Mouse (Mus musculus): ENCODE measurements around the gene Ube2a. TPM values are rescaled to one million over a fixed set of nuclear protein-coding genes. Genes with fewer than 3 reads are reported as not detected.

The Ube2a gene
- polyA plus RNA-seq (2012): 21.8 and 22.6 TPM in 2 replicates

- Histone ChIP-seq H3K4me1 (ENCODE audit: control insufficient read depth) (peaks cover 14% of the 10 kb centered on the region), H3K27me3 (ENCODE audit: control insufficient read depth) (no peaks in the 10 kb centered on the region), H3K4me3 (replicated peaks) (peak within 1 kb of the TSS; percentile 90), H3K36me3 (ENCODE audit: control insufficient read depth) (peaks cover 12% of the 10 kb centered on the region), H3K9me3 (ENCODE audit: control insufficient read depth, low read length) (peaks cover 4% of the 10 kb centered on the region; the same call in 1 of the 2 replicates)
- TF ChIP-seq GATA1 (IDR thresholded peaks at IDR 0.05; ENCODE audit: low read length): no peak
- TF ChIP-seq TAL1 (IDR thresholded peaks at IDR 0.05; ENCODE audit: low read length): no peak
These were observed at the start of gene Ube2a, which contains the start of gene C330007P06Rik for GRCm38 (mm10) chrX:36873765-36874164. TSS of gene Ube2a (plus strand) at chrX:36873900. TSS of gene C330007P06Rik (minus strand) at chrX:36874111.

- TF ChIP-seq TAL1 (IDR thresholded peaks at IDR 0.05; ENCODE audit: low read length) (no peak), GATA1 (IDR thresholded peaks at IDR 0.05; ENCODE audit: low read length) (no peak)
- Histone ChIP-seq H3K4me3 (replicated peaks) (no peak overlapping the region), H3K9me3 (ENCODE audit: control insufficient read depth, low read length) (no peaks in the 10 kb centered on the region), H3K4me1 (ENCODE audit: control insufficient read depth) (no peaks in the 10 kb centered on the region), H3K36me3 (ENCODE audit: control insufficient read depth) (no peaks in the 10 kb centered on the region), H3K27me3 (ENCODE audit: control insufficient read depth) (no peaks in the 10 kb centered on the region)
These were observed 49.6 kb upstream of the Ube2a start for GRCm38 (mm10) chrX:36823932-36824711.

GRCm38 (mm10) chrX:36825032-36825431 is 48.7 kb upstream of the Ube2a start:
- Histone ChIP-seq H3K9me3 (ENCODE audit: control insufficient read depth, low read length) (no peaks in the 10 kb centered on the region), H3K4me3 (replicated peaks) (no peak overlapping the region), H3K4me1 (ENCODE audit: control insufficient read depth) (no peaks in the 10 kb centered on the region), H3K36me3 (ENCODE audit: control insufficient read depth) (no peaks in the 10 kb centered on the region), H3K27me3 (ENCODE audit: control insufficient read depth) (no peaks in the 10 kb centered on the region)
- no peak for TF ChIP-seq TAL1 (IDR thresholded peaks at IDR 0.05; ENCODE audit: low read length)
- no peak for TF ChIP-seq GATA1 (IDR thresholded peaks at IDR 0.05; ENCODE audit: low read length)

- no peak for TF ChIP-seq GATA1 (IDR thresholded peaks at IDR 0.05; ENCODE audit: low read length)
- TF ChIP-seq TAL1 (IDR thresholded peaks at IDR 0.05; ENCODE audit: low read length): no peak
- Histone ChIP-seq H3K4me1 (ENCODE audit: control insufficient read depth) (no peaks in the 10 kb centered on the region), H3K9me3 (ENCODE audit: control insufficient read depth, low read length) (no peaks in the 10 kb centered on the region)
These were observed 46.8 kb upstream of the Ube2a start for GRCm38 (mm10) chrX:36826873-36827272.

GRCm38 (mm10) chrX:36830271-36830670 is 43.4 kb upstream of the Ube2a start:
- no peaks in the 10 kb centered on the region for H3K27me3 ChIP-seq (ENCODE audit: control insufficient read depth)
- H3K4me3 ChIP-seq (replicated peaks): no peak overlapping the region
- H3K36me3 ChIP-seq (ENCODE audit: control insufficient read depth): no peaks in the 10 kb centered on the region
- H3K4me1 ChIP-seq (ENCODE audit: control insufficient read depth): no peaks in the 10 kb centered on the region; the same call in 1 of the 2 replicates
- H3K9me3 ChIP-seq (ENCODE audit: control insufficient read depth, low read length): no peaks in the 10 kb centered on the region
- no peak for TF ChIP-seq GATA1 (IDR thresholded peaks at IDR 0.05; ENCODE audit: low read length)
- no peak for TF ChIP-seq TAL1 (IDR thresholded peaks at IDR 0.05; ENCODE audit: low read length)

More at GRCm38 (mm10) chrX:36826873-36827272, 46.8 kb upstream of the Ube2a start:
- H3K4me3 ChIP-seq (replicated peaks): no peak overlapping the region
- no peaks in the 10 kb centered on the region for H3K36me3 ChIP-seq (ENCODE audit: control insufficient read depth)
- H3K27me3 ChIP-seq (ENCODE audit: control insufficient read depth): no peaks in the 10 kb centered on the region

GRCm38 (mm10) chrX:36831632-36832031 is 42.1 kb upstream of the Ube2a start:
- H3K27me3 ChIP-seq (ENCODE audit: control insufficient read depth): no peaks in the 10 kb centered on the region
- no peak overlapping the region for H3K4me3 ChIP-seq (replicated peaks)
- no peaks in the 10 kb centered on the region; the same call in 1 of the 2 replicates for H3K4me1 ChIP-seq (ENCODE audit: control insufficient read depth)
- no peaks in the 10 kb centered on the region for H3K9me3 ChIP-seq (ENCODE audit: control insufficient read depth, low read length)
- TF ChIP-seq TAL1 (IDR thresholded peaks at IDR 0.05; ENCODE audit: low read length): no peak
- H3K36me3 ChIP-seq (ENCODE audit: control insufficient read depth): no peaks in the 10 kb centered on the region

GRCm38 (mm10) chrX:36833397-36834084 is 40.2 kb upstream of the Ube2a start:
- Histone ChIP-seq H3K27me3 (ENCODE audit: control insufficient read depth) (no peaks in the 10 kb centered on the region), H3K4me3 (replicated peaks) (no peak overlapping the region), H3K9me3 (ENCODE audit: control insufficient read depth, low read length) (no peaks in the 10 kb centered on the region), H3K4me1 (ENCODE audit: control insufficient read depth) (peaks cover 5% of the 10 kb centered on the region), H3K36me3 (ENCODE audit: control insufficient read depth) (no peaks in the 10 kb centered on the region)
- TF ChIP-seq GATA1 (IDR thresholded peaks at IDR 0.05; ENCODE audit: low read length) (no peak), TAL1 (IDR thresholded peaks at IDR 0.05; ENCODE audit: low read length) (no peak)

GRCm38 (mm10) chrX:36837069-36837676 is 36.5 kb upstream of the Ube2a start:
- Histone ChIP-seq H3K4me1 (ENCODE audit: control insufficient read depth) (peaks cover 5% of the 10 kb centered on the region), H3K9me3 (ENCODE audit: control insufficient read depth, low read length) (no peaks in the 10 kb centered on the region), H3K27me3 (ENCODE audit: control insufficient read depth) (no peaks in the 10 kb centered on the region)

GRCm38 (mm10) chrX:36839391-36839790 is 34.3 kb upstream of the Ube2a start:
- Histone ChIP-seq H3K4me1 (ENCODE audit: control insufficient read depth) (peaks cover 5% of the 10 kb centered on the region), H3K9me3 (ENCODE audit: control insufficient read depth, low read length) (no peaks in the 10 kb centered on the region), H3K27me3 (ENCODE audit: control insufficient read depth) (no peaks in the 10 kb centered on the region), H3K4me3 (replicated peaks) (no peak overlapping the region), H3K36me3 (ENCODE audit: control insufficient read depth) (peaks cover 10% of the 10 kb centered on the region)
- TF ChIP-seq TAL1 (IDR thresholded peaks at IDR 0.05; ENCODE audit: low read length) (no peak), GATA1 (IDR thresholded peaks at IDR 0.05; ENCODE audit: low read length) (no peak)

More at GRCm38 (mm10) chrX:36837069-36837676, 36.5 kb upstream of the Ube2a start:
- no peak for TF ChIP-seq TAL1 (IDR thresholded peaks at IDR 0.05; ENCODE audit: low read length)
- no peak for TF ChIP-seq GATA1 (IDR thresholded peaks at IDR 0.05; ENCODE audit: low read length)
- Histone ChIP-seq H3K4me3 (replicated peaks) (no peak overlapping the region), H3K36me3 (ENCODE audit: control insufficient read depth) (peaks cover 9% of the 10 kb centered on the region)

Data from erythroblast, embryonic 14.5 days (primary cell).